Mouse (Mus musculus) intestine, postnatal 0 days (tissue): ENCODE measurements around the gene Psors1c2. TPM values are rescaled to one million over a fixed set of nuclear protein-coding genes. Genes with fewer than 3 reads are reported as not detected.
A peak's percentile ranks its signal among the peaks of the same experiment; 100 is the strongest.

Experiments
- ATAC-seq: fragments of 200-750 bp; cut with Nextera tagmentation; 2 replicates; pipeline ENCODE4 v1.8.0; 2017; ENCODE audit warnings: mild to moderate bottlenecking, moderate TSS enrichment, moderate library complexity
- H3K27ac ChIP-seq: fragments of 300-500 bp; sonication (generic); 2 replicates; pipeline ENCODE4 v1.5.1; 2014; ENCODE audit warnings: mild to moderate bottlenecking, low read depth, low read length, moderate library complexity
- H3K27me3 ChIP-seq: fragments of 300-500 bp; sonication (generic); replicated peaks from 2 replicates; pipeline ENCODE4 v1.6.1; 2014; ENCODE audit warnings: low read length, mixed read lengths; ENCODE audit not compliant: control insufficient read depth, insufficient read depth
- H3K36me3 ChIP-seq: fragments of 300-500 bp; sonication (generic); 2 replicates; pipeline ENCODE4 v1.6.1; 2014; ENCODE audit warnings: mild to moderate bottlenecking, moderate library complexity; ENCODE audit not compliant: control insufficient read depth, insufficient read depth
- H3K4me1 ChIP-seq: fragments of 300-500 bp; sonication (generic); replicated peaks from 2 replicates; pipeline ENCODE4 v1.6.1; 2014; ENCODE audit warnings: antibody characterized with exemption, low read length, mixed read lengths; ENCODE audit not compliant: control insufficient read depth, insufficient read depth
- H3K4me2 ChIP-seq: fragments of 300-500 bp; sonication (generic); replicated peaks from 2 replicates; pipeline ENCODE4 v1.6.1; 2014; ENCODE audit warnings: low read depth, mild to moderate bottlenecking, moderate library complexity
- H3K4me3 ChIP-seq: fragments of 300-500 bp; sonication (generic); 2 replicates; pipeline ENCODE4 v1.5.1; 2014; ENCODE audit warnings: low read depth, low read length
- H3K9ac ChIP-seq: fragments of 300-500 bp; sonication (generic); 2 replicates; pipeline ENCODE4 v1.6.1; 2014; ENCODE audit warnings: mild to moderate bottlenecking, low read depth, low read length
- H3K9me3 ChIP-seq: fragments of 300-500 bp; sonication (generic); 2 replicates; pipeline ENCODE4 v1.6.1; 2016; ENCODE audit warnings: mixed run types; ENCODE audit not compliant: control insufficient read depth
- CTCF ChIP-seq: sonication (generic); IDR thresholded peaks from 2 replicates; pipeline ENCODE4 v1.5.1; 2016; ENCODE audit warnings: low read depth, mild to moderate bottlenecking, control low read depth, antibody characterized with exemption, moderate library complexity
- WGBS: fragments of 180-500 bp; shearing (Covaris S2); extraction: QIAGEN DNeasy Blood & Tissue Kit; methylation state at CpG from one replicate; pipeline ENCODE4 v1.1.7; 2014; 5-methylcytosine and 5-hydroxymethylcytosine counted together
- polyA plus RNA-seq: library from polyadenylated mRNA; unstranded; fragments of >200 nt; fragmentation: Nextera tagmentation; extraction: Ambion mirVana; gene quantifications from 2 replicates; pipeline ENCODE4 v1.2.1, GENCODE M21; 2015

The Psors1c2 gene
- polyA plus RNA-seq, 1 experiment from 2014 or later: not detected

- no peaks in the 10 kb centered on the region for H3K27me3 ChIP-seq
- no peak overlapping the region for H3K9ac ChIP-seq
- H3K4me3 ChIP-seq: no peak overlapping the region
- H3K9me3 ChIP-seq: no peaks in the 10 kb centered on the region
- H3K36me3 ChIP-seq: peaks cover 16% of the 10 kb centered on the region; the same call in 1 of the 2 replicates
- ATAC-seq: no peak; the same call in 1 of the 2 replicates
- no peaks in the 10 kb centered on the region for H3K4me1 ChIP-seq
- TF ChIP-seq CTCF: peak; percentile 96
- H3K27ac ChIP-seq: no peak overlapping the region
- 8% methylated on average over 6 of the region's 6 CpGs for WGBS
- no peak overlapping the region for H3K4me2 ChIP-seq
Measured at GRCm38 (mm10) chr17:35534343-35534742, 1.3 kb downstream of the Psors1c2 start.

DNA sequence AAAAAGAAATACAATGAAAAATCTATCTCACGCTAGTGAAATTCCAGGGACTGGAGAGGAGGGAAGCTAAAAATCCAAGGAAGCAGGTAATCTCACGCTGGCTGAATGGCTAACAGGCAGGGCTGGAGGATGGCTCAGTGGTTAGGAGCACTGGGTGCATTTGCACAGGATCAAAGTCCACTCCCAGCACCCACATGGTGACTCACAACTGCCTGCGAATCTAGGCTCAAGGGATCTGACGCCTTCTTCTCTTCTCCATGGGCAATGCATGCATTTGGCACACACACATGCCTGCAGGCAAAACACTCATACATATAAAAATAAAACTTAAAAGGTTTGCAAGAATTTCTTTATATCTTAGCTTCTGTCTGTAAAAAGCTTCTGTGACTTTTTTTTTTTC is 4.4 kb downstream of the Psors1c2 start:
- no peak for TF ChIP-seq CTCF
- Histone ChIP-seq H3K4me2 (no peak overlapping the region), H3K36me3 (no peaks in the 10 kb centered on the region), H3K9me3 (no peaks in the 10 kb centered on the region), H3K27me3 (no peaks in the 10 kb centered on the region), H3K27ac (no peak overlapping the region), H3K4me3 (no peak overlapping the region), H3K4me1 (no peaks in the 10 kb centered on the region), H3K9ac (no peak overlapping the region)
- peak; percentile 47; the same call in 1 of the 2 replicates for ATAC-seq
- 65% methylated on average over 4 of the region's 4 CpGs for WGBS

- no peak overlapping the region for H3K9ac ChIP-seq
- no peak overlapping the region for H3K4me3 ChIP-seq
- ATAC-seq: no peak
- 85% methylated on average over 1 of the region's 1 CpGs for WGBS
- no peaks in the 10 kb centered on the region for H3K9me3 ChIP-seq
- no peaks in the 10 kb centered on the region for H3K27me3 ChIP-seq
- TF ChIP-seq CTCF: no peak
- no peak overlapping the region for H3K27ac ChIP-seq
- no peaks in the 10 kb centered on the region for H3K36me3 ChIP-seq
- no peak overlapping the region for H3K4me2 ChIP-seq
- no peaks in the 10 kb centered on the region for H3K4me1 ChIP-seq
Measured at GRCm38 (mm10) chr17:35538476-35538875, 5.5 kb downstream of the Psors1c2 start.

DNA sequence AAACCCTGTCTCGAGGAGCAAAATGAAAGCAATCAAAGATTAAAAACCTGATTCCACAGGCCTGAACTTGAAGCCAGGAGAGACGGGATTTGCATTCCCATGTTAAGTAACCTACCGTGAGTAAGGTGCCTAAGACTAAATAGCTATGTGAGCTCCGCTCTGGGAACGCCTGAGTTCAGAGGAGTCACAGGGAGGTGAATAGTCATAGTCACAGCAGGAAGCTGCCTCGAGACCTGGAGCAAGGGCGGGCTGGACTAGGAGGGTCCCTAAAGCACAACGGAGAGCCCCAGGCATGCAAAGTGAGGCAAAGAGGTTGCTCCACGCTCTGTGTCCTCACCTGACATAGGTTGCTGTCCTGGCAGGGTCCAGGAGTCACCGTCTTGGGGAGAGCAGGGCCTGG is 6.5 kb downstream of the Psors1c2 start:
- Histone ChIP-seq H3K4me2 (no peak overlapping the region), H3K9ac (no peak overlapping the region), H3K27ac (no peak overlapping the region), H3K4me3 (no peak overlapping the region), H3K36me3 (no peaks in the 10 kb centered on the region), H3K4me1 (no peaks in the 10 kb centered on the region), H3K9me3 (no peaks in the 10 kb centered on the region), H3K27me3 (no peaks in the 10 kb centered on the region)
- WGBS: 62% methylated on average over 10 of the region's 10 CpGs
- no peak for ATAC-seq
- no peak for TF ChIP-seq CTCF

DNA sequence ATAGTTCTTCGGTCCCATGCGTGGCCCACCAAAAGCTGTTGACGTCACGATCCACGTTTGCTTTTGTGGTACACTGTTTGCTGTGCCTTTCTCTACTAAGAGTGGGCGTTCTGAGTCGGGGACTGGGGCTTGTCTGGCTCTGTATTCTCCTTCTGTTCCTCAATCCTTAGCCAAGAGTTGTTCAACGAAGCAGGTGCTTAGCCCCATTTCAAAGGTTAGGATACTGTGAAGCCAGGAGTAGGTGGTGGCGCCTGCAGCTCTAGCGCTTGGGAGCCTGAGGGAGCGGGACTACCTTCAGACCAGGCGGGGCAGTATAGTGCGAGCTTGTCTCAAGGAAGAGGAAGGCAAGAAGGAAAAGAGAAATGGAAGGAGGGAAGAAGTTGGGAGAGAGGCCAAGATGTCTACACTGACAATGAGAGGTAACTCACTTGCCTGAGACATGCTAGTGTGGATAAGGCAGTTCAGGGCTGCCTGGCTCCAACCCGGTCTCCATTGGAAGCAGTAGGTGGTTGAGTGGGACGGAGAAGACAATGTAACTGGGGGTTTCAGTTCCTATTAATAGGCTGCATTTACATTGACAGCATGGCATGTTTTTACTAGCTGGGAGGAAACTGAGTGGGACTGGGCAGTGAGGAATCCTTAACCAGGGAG is 9.9 kb downstream of the Psors1c2 start:
- Histone ChIP-seq H3K4me1 (no peaks in the 10 kb centered on the region), H3K27ac (no peak overlapping the region), H3K4me2 (no peak overlapping the region), H3K9ac (no peak overlapping the region), H3K4me3 (no peak overlapping the region), H3K9me3 (no peaks in the 10 kb centered on the region), H3K36me3 (no peaks in the 10 kb centered on the region), H3K27me3 (no peaks in the 10 kb centered on the region)
- TF ChIP-seq CTCF: no peak
- 76% methylated on average over 15 of the region's 15 CpGs for WGBS
- ATAC-seq: no peak

GRCm38 (mm10) chr17:35543412-35543861 is 10.4 kb downstream of the Psors1c2 start:
- Histone ChIP-seq H3K4me1 (no peaks in the 10 kb centered on the region), H3K27ac (no peak overlapping the region), H3K4me3 (no peak overlapping the region), H3K9ac (no peak overlapping the region), H3K9me3 (no peaks in the 10 kb centered on the region), H3K36me3 (no peaks in the 10 kb centered on the region), H3K27me3 (no peaks in the 10 kb centered on the region), H3K4me2 (no peak overlapping the region)
- no peak for TF ChIP-seq CTCF
- 51% methylated on average over 14 of the region's 14 CpGs for WGBS
- ATAC-seq: no peak

- no peaks in the 10 kb centered on the region for H3K4me1 ChIP-seq
- no peak for ATAC-seq
- no peaks in the 10 kb centered on the region for H3K36me3 ChIP-seq
- no peak overlapping the region for H3K4me3 ChIP-seq
- TF ChIP-seq CTCF: no peak
- H3K9me3 ChIP-seq: no peaks in the 10 kb centered on the region
- WGBS: 71% methylated on average over 6 of the region's 6 CpGs
- no peaks in the 10 kb centered on the region for H3K27me3 ChIP-seq
- H3K9ac ChIP-seq: no peak overlapping the region
- no peak overlapping the region for H3K27ac ChIP-seq
- no peak overlapping the region for H3K4me2 ChIP-seq
Measured at GRCm38 (mm10) chr17:35544001-35544400, 11.0 kb downstream of the Psors1c2 start.
